Mouse (Mus musculus) WW6 (cell line): ENCODE measurements around the gene Dnajc8.
"Not testable (repeated sequence)": the region's sequence is repeated elsewhere in the genome, so short reads cannot be mapped to it uniquely, and the experiment has no call there.

Experiments used
- DNase-seq: peaks from one replicate; pipeline ENCODE4 v3.0.0-alpha.2; 2013; ENCODE audit warnings: low read depth, low spot score

The Dnajc8 gene

GRCm38 (mm10) chr4:132515369-132516155, 19.8 kb upstream of the Dnajc8 start:
- DNase-seq: peak; percentile 92

GRCm38 (mm10) chr4:132518066-132518465, 17.3 kb upstream of the Dnajc8 start:
- no peak for DNase-seq

DNA sequence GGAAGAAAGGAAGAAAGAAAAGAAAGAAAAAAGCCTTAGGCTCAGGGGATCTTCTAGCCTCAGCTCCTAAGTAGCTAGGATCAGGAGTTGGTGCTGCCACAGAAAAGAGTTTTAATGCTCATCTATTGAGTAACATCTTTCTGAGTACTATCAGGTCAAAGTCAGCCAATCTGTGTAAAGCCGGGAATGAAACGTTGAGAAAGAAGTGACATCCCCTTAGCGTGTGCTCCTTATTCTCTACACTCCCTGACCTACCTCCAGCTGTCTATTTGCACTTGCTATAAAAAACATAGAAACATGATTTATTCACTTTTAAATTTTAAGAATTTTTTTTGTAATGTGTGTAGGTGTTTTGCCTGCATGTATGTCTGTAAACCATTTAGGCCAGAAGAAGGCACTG, 16.2 kb upstream of the Dnajc8 start:
- DNase-seq: no peak

- DNase-seq: no peak
Measured at GRCm38 (mm10) chr4:132524321-132524741, 11.0 kb upstream of the Dnajc8 start.

DNA sequence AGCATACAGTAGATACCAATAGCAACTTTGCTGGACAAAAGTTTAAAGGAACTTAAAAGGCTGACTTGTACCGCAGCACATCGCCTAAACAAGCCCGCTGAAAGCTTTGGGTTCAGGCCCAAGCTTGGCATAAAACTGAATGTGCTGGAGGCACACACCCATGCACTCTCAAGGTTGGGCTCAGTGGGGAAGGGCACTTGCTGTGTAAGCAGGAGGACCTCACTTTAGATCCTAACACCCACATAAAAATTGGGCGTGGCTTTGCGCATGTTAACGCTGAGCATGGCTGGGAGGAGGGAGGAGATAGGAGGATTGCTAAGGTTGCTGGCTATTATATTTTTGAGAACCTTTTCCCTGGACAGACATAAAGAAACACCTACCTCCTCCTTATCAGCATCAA, 10.5 kb upstream of the Dnajc8 start:
- no peak for DNase-seq

DNA sequence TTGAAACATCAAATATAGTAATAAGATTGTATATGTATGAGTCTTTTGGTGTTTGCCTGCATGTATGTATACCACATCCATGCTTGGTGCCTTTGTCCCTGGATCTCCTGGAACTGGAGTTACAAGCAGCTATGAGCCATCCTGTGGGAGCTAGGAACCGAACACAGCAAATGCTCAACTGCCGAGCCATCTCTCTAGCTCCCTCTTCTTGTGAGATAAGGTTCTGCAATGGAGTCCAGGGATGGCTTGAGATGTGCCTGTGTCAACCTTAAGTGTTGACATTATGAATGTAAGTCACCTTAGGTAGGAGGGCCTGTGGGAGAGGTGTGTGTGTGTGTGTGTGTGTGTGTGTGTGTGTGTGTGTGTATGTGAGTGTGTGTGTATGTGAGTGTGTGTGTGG, 8.7 kb upstream of the Dnajc8 start:
- no peak for DNase-seq

DNA sequence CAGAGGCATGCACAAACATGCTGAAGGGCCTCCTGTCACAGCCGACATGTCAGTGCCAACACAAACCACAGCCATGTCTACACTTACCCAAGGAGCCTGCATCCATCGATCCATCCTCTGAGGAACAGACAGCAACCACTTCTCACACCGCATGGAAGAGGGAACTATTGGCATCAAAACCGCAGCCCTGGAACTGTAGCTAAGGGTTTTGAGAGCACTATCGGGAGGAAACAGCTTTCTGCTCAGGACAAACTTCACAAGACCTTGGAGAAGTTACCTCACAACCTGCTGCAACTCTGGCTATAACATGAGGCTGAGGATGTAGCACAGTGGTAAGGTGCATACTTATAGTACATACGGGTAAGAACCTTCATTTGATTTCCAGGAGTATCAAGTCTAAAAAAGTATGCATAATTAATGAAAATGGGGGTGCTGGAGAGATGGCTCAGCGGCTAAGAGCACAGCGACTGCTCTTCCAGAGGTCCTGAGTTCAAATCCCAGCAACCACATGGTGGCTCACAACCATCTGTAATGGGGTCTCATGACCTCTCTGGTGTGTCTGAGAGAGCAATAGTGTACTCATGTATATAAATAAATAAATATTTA, 7.3 kb upstream of the Dnajc8 start:
- no peak for DNase-seq

DNA sequence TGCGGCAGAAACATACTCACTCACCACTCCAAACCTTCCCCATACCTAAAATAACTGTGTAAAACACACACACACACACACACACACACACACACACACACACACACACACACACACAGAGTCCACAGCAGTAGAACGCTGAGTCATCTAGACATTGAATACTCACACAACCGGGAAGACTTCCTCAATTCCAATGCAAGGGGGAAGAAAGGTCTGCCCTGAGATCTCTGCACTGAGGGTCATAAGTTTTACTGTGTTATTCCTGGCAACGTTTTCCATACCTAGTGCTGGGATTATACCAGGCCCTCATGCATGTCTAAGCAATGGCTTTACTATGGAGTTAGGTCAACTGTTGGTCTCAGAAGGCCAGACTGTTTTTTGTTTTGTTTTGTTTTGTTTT, 6.0 kb upstream of the Dnajc8 start:
- DNase-seq: no peak

GRCm38 (mm10) chr4:132530033-132530804, 5.1 kb upstream of the Dnajc8 start:
- no peak for DNase-seq

GRCm38 (mm10) chr4:132532496-132532895, 2.9 kb upstream of the Dnajc8 start:
- no peak for DNase-seq

DNA sequence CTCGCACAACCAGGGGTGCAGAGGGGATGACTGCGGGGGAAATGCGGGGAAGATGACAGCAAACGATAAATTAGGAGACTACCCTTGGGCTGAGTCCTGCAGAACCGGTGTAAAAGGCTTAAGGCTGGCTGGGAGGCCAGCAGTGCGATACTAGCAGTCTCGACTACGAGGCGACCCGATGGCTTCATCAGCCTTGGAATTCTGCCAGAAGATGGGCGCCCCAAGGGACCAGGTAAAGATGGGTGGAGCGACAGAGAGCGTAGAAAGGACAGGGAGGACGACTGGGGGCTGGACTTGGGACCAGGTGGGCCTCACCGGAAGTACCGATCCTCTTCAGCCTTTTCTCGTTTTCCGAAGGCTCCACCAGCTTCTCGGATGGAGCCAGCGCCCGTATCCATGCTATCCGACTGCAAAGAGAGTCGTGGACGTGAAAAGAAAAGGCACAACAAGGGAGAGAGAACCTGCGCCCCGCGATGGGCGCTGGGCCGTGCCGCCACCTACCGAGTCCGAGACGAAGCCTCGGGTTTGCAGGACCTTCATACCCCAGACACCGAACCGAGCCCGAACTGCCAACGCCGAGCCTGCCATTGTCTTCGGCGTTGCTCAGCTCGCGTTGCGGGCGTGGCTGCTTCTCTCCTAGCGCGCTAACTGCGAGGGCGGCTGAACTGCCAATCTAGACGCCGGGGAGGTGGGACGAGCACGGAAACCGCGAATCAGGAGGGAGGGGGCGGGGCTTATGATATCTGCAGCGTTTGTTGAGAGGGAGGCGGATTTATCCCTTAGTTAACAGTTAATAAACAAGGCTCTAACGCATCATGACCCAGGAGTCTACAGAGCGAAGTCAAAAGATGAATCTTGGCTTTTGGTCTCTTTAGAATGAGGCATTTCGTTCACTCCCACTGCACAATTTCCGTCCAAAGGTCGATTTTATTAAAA, 2.1 kb upstream of the Dnajc8 start, which contains the start of gene Atpif1:
Gene Atpif1, minus strand, starts transcription at position 679 of the 936 bp plus-strand sequence.
- DNase-seq: peak; percentile 83

DNA sequence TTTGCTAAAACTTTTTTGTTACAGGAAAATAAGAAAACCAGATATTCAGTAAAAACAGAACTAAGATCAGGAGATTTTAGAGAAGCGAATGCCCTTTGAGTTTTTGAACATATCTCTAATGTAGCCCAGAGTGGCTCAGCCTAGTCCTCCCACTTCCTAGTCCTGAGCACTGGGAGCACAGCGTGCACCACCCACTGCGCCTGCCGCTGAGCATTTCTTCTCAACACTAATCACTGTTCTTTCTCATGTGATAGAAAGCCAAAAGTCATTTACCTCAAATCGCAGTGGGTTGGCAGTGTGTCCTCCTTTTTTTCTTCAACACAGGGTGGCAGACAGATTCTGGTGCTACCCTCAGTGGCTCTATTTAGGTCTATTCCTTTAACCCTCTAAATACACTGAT, 4.1 kb downstream of the Dnajc8 start:
- no peak for DNase-seq

GRCm38 (mm10) chr4:132541413-132541812, 6.1 kb downstream of the Dnajc8 start:
- no peak for DNase-seq

- no peak for DNase-seq
Measured at GRCm38 (mm10) chr4:132542724-132543123, 7.4 kb downstream of the Dnajc8 start.

GRCm38 (mm10) chr4:132545851-132546250, 10.5 kb downstream of the Dnajc8 start:
- DNase-seq: no peak

GRCm38 (mm10) chr4:132554221-132554620, 18.9 kb downstream of the Dnajc8 start:
- no peak for DNase-seq

DNA sequence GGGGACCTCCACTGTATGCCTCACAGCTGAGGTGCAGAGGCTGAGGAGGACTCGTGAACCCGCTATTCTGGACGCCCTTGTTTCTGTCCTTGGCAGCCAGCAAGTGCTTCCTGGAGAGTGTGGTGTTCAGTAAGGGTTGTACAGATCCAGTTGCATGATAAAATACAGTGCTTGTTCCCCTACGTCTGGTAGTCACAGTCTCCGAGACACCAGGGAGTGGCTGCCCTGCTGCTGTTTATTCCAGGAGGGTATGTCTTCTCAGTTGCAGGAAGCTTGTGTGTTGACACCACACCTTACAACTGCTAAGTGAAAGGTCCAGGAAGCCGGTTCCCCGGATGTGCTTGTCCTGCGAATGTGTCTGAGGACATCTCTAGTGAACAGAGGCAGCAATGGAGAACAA, 19.3 kb downstream of the Dnajc8 start:
- no peak for DNase-seq

DNA sequence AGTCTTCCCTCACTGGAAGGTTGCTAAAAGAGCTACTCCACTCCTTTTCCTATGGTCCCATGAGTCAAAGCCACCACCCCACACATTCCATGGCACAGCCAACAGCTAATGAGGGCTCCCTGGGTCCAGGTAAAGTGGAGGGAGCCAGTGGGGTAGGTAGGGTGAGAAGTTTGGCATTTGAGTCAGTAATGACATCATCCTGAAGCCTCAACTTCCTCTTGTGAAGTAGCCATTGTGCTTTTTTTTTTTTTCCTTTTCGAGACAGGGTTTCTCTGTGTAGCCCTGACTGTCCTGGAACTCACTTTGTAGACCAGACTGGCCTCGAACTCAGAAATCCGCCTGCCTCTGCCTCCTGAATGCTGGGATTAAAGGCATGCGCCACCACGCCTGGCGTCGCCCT, 20.2 kb downstream of the Dnajc8 start:
- not testable (repeated sequence) for DNase-seq

- no peak for DNase-seq
Measured at GRCm38 (mm10) chr4:132563261-132563660, 27.9 kb downstream of the Dnajc8 start.

GRCm38 (mm10) chr4:132563965-132564364, 28.6 kb downstream of the Dnajc8 start, which contains the start of gene Ptafr:
TSS of gene Ptafr (plus strand) at chr4:132564067.
- DNase-seq: no peak

- no peak for DNase-seq
Measured at GRCm38 (mm10) chr4:132565089-132565747, 29.9 kb downstream of the Dnajc8 start.
